Mouse (Mus musculus) forelimb bud, embryonic 11.5 days (tissue): ENCODE measurements around the gene Rps2.
A peak's percentile ranks its signal among the peaks of the same experiment; 100 is the strongest.

Source experiments
- DNase-seq: peaks from one replicate; pipeline ENCODE4 v3.0.0-alpha.2; 2012; ENCODE audit warnings: low read depth, low spot score

Gene Rps2

GRCm38 (mm10) chr17:24732233-24732935 is 14.5 kb downstream of the Rps2 start:
- DNase-seq = no peak

DNA sequence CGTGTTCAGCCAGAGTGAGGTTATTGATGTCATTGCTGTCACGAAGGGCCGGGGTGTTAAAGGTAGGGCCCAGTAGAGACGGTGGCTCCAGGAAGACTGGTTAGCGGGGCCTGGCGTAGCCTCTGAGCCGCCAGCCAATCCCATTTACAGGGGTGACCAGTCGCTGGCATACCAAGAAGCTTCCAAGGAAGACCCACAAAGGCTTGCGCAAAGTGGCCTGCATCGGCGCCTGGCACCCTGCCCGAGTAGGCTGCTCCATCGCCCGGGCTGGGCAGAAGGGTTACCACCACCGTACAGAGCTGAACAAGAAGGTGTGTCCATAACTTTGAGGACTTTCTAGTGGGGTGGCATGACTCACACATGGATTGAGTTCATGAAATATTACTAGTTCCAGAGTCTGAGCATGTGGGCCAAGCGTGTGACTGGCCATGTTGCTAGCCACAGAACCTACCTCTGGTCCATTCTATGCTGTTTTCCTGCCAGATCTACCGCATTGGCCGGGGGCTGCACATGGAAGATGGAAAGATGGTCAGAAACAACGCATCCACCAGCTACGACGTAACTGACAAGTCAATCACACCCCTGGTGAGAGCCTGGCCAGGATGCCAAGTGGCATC is 15.6 kb downstream of the Rps2 start:
- DNase-seq = no peak

DNA sequence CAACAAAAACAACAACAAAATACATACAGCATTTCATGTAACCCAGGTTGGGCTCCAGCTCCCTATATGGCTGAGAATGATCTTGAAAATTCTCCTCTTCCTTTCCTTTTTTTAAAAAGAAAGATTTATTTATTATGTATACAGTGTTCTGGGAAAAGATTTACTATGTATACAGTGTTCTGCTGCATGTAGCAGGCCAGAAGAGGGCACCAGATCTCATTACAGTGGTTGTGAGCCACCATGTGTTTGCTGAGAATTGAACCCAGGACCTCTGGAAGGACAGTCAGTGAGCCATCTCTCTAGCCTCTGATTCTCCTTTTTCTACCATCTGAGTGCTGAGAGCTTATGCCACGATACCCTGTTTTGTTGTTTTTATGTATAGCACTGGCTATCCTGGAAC is 16.6 kb downstream of the Rps2 start:
- DNase-seq = no peak

DNA sequence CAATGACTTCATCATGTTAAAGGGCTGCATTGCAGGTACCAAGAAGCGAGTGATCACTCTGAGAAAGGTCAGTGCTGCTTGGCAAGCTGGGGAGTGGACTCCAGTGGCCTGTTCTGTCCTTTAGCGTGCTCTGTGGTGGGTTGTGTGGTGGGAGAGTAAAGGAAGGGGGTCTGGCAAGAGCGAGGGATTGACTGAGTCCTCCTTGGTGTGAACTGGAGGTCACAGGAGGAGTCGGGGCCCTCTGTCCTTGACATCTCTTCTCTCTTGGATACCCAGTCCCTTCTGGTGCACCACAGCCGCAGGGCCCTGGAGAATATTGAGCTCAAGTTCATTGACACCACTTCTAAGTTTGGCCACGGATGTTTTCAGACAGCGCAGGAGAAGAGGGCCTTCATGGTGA is 17.5 kb downstream of the Rps2 start:
- no peak for DNase-seq

- peak; percentile 94 for DNase-seq
These were observed 18.6 kb downstream of the Rps2 start, which contains the start of gene Msrb1 for GRCm38 (mm10) chr17:24736330-24737051. TSS of gene Msrb1 (plus strand) at chr17:24736642.

DNA sequence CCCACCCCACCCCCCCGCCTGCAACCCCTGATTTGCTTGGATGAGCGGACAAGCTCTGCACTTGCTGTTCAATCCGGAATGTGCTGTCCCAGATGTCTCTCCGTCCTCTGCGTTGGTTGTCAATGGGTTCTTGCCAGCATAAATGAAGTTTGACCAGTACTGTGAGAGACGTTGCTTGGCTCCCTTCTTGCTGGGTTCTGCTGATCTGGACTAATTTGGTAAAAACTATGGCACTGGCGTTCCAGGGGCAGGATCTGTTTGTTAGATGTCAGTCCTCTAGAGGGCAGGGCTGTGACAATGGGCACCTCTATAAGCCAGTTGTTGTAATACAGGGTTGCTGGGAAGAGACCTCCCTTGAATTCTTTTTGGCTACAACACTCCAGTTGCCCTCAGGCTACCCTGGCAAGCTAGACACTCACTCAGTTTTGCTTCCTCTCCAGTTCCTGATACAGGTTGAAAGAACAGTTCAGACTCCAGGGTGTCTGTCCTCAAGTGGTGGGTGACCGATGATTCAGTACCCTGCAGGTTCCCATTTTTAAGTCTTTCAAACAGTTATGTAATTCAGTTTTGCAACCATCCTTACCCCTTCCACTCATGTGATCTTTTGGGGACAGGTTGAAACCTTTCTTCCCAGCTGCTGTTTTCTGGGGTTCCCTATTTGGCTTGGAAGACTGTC is 19.4 kb downstream of the Rps2 start:
- no peak for DNase-seq

GRCm38 (mm10) chr17:24738238-24738637 is 20.3 kb downstream of the Rps2 start:
- no peak for DNase-seq

GRCm38 (mm10) chr17:24739926-24740325 is 22.0 kb downstream of the Rps2 start:
- DNase-seq = no peak

DNA sequence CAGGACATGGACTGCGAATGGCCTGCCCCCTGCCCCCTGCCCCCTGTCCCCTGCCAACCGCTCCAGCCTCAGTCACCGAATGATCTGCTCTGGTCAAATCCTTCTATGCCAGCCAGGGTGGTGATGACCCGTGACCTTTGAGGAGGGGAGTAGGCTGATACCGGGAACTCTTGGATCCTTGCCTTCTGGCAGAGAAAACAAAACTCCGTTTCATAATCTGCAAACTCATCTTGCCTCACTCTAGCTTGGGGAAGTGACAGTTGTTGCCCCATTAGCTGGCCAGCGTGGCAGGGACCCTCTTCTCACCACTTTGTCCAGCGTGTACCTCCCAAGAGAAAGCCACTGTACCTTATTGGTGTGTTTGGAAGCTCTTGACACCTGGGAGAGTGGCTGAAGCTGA is 24.4 kb downstream of the Rps2 start:
- DNase-seq = no peak

DNA sequence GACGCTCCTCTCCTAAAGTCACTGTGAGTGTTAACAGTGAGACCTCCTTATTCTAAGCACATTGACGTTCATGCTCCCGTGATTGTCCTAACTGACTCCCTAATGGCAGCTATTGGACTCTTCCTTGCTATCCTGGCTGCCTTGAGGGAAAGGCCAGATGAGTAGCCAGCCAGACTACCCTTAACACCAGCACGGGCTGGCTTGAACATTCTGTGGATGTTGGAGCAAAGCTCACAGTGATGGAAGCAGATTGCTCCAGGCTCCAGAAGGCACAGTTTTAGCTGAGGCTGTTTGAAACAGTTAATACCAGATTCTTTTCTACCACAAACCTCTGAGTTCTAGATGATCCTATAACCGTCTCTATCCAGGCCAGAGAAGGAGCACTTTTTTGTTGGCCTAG is 26.0 kb downstream of the Rps2 start:
- no peak for DNase-seq

GRCm38 (mm10) chr17:24744381-24744780 is 26.5 kb downstream of the Rps2 start:
- DNase-seq = no peak

DNA sequence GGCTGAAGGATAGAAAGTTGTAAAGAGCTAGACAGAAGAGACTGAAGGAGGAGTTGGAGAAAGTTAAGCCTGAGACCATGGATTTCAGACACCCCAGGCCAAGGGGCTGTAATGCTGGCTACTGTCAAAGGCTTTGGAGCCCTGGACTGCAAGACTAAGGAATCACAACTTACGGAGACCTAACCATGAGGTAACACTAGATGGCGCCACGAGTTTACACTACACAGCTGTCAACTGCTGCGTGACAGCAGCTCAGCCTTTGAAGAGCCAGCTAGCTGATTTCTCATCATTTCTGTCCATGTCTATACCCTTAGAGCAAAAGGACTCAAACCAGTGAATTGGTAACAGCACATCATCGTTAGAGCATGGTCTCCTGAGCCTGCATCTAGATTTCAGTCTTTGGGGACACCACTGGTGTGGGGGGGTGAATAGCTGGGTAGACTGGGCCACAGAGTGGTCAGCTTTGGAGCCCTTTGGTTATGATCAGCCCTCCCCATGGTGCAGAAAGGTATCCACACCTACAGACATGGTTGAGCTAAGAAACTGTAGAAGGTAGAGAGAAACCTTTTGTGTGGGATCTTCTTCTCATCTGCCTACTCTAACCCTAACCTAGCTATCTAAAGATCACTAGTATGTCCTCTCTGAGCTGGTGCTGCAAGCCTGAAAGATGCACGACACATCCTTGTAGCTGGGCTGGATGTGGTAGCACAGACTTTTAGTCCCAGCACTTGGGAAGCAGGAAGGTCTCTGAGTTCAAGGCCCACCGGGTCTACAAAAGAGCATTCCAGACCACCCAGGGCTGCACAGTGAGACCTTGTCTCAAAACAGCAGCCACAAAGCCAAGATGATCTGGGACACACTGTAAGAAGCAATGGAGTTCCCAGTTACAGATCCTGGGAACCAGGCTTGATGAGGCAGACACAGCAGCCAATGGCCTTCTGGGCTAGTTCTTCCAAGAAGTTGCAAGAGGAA is 27.9 kb downstream of the Rps2 start:
- DNase-seq = peak; percentile 93

- DNase-seq = no peak
These were observed 29.1 kb downstream of the Rps2 start for GRCm38 (mm10) chr17:24746986-24747385.

- no peak for DNase-seq
These were observed 33.6 kb downstream of the Rps2 start for GRCm38 (mm10) chr17:24751528-24751927.

DNA sequence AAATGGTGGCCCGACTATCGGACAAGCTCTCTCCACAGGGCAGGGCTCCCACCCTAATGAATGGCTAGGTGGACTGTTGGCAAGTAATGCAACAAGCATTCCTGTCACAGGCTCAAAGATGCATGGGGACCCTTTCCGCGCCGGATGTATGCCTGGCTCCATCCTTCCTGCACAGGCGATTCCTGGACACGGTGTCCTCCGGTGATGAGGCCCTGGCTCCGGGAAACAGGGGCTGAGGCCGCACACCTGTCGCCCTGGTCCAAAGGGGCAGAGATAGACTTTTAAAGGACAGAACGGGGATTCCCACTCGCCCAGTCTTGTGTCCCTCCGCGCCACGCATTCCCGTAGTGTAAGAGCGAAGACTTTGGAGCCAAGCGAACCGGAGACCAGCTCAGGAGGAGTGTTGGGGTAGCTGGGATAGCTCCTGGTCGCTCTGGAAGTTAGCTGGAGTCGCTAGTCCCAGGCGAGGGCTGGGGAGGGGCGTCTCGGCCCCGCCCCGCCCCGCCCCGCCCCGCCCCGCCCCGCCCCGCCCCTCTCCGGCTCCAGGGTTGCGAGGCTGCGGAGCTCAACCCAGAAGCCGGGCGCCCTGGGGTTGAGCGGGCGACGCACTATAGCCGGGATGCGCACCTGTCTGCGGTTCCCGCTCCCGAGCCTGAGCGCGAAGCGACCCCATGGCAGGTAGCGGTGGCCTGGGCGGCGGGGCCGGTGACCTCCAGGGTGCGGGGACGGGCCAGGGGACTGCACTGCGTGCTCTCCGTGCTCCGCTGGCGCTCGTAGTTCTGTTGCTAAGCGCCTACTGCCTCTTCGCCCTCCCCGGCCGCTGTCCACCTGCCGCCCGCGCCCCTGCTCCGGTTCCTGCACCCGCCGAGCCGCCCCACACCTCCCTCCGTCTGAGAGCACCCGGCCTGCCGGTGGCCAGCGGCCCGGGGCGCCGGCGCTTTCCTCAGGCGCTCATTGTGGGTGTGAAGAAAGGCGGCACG is 34.8 kb downstream of the Rps2 start, which contains the start of gene Hs3st6:
Gene Hs3st6 (plus strand): TSS at position 574 of the 980 bp plus-strand sequence.
- no peak for DNase-seq

- no peak for DNase-seq
These were observed 39.5 kb downstream of the Rps2 start for GRCm38 (mm10) chr17:24757394-24757793.

- DNase-seq = peak; percentile 79
These were observed 43.2 kb downstream of the Rps2 start for GRCm38 (mm10) chr17:24761121-24761520.

GRCm38 (mm10) chr17:24765016-24765905 is 47.3 kb downstream of the Rps2 start:
- DNase-seq = no peak
